Mouse (Mus musculus): ENCODE results near the gene Gm21732.
"Not testable (repeated sequence)": the region's sequence is repeated elsewhere in the genome, so short reads cannot be mapped to it uniquely, and the experiment has no call there.

The Gm21732 gene

DNA sequence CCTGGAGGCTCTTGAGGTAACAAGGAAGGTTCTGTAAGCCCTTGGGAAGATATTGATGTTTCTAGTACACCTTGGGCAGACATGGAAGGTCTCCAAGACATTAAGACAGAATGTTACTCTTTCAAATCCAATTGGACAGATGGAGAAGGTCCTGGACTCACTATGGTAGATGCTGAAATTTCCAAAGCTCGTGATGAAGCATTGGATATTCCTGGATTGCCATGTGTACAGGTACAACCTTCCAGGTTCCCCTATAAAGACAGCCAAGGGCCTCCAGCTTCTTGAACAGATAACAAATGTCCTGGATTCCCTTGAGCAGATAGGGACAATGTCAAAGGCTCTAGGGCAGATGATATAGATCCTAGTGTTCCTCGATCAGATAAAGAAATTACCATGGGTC is at the start of gene Gm21732:
Gene Gm21732, minus strand, starts transcription at position 101 of the 400 bp plus-strand sequence.
- in situ Hi-C loops (cut with MboI, MseI), result not testable (repeated sequence)
